Mouse (Mus musculus) megakaryocyte, embryonic 14.5 days (primary cell): ENCODE results near the gene Hist1h2bh.

Experiments
- FLI1 ChIP-seq: IDR thresholded peaks from 2 replicates; pipeline ENCODE4 v1.6.1; 2012; ENCODE audit warnings: low read length, inconsistent platforms, mixed read lengths
- GATA1 ChIP-seq: IDR thresholded peaks from 3 replicates; pipeline ENCODE4 v1.6.1; 2012; ENCODE audit warnings: mixed read lengths, low read length, inconsistent platforms, borderline replicate concordance

DNA sequence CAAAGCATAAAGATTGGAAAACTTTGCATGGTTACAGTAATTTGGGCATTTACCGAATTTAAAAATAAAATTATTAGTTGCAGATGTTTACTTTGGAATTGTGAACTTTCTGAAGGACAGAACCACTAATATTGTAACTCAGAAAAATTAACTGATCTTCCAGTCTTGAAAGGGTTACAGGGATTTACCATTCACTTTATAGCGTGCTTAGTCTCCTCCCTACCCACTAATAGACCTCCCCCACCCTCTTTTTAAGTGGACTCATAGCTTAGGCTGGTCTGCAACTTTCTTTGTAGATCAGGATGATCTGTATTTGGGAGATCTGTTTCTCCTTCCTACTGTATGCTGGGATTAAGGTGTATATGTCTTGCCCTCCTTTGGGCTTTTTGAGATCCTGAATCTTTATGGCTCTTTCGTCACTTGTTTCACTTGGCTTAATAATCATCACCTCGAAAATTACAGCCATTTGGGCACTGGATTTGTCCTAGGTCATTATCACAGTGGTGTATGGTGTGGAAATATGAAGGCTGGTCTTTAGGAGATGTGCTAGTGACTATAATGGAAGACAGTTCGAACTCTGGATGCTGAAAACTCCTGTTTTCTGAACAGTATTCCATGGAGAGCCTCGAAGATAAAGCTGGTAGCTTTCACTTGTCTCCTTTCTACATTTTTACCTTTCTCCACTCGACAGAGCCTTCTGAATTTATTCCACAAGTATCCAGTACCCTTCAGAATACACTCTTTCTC is 6.9 kb downstream of the Hist1h2bh start:
- TF ChIP-seq FLI1 = no peak
- TF ChIP-seq GATA1 = no peak
